Mouse (Mus musculus) bone marrow macrophage, adult 2 months (primary cell): ENCODE data around the gene Cdk14.

ENCODE experiments used
- CTCF ChIP-seq: IDR thresholded peaks from 2 replicates; pipeline ENCODE4 v1.5.1; 2012; ENCODE audit warnings: low read depth, mild to moderate bottlenecking, low read length, moderate library complexity
- POLR2A ChIP-seq: IDR thresholded peaks from 2 replicates; pipeline ENCODE4 v1.6.1; 2012; ENCODE audit warnings: mild to moderate bottlenecking, low read depth, low read length, borderline replicate concordance

DNA sequence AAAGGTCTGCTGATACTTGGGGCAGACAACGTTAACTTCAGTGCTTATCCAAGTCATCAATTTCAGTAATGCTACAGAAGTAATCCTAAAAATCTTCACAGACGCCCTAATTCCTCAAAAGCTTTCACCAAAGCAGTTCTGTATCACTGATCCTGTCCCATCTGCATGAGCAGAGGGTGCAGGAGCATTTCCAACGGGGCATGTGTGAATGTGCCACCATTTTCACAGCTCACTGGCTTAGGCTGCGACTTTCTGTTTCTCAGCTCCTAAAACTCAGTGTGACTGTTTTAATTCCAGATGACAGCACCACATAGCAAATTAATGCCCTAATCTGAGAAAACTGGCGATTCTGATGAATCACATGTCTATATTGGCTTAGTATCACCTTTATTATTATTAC lies 375.8 kb downstream of the Cdk14 start:
- TF ChIP-seq CTCF, result no peak
- no peak for TF ChIP-seq POLR2A
